Mouse (Mus musculus) kidney, postnatal 4 days (tissue): ENCODE measurements around the gene Rims3.

Experiments
- DNase-seq, 2 experiments: peaks; one replicate each; pipeline ENCODE4 v3.0.0; 2021; ENCODE audit warnings: mixed read lengths in 2 of 2

The Rims3 gene

GRCm38 (mm10) chr4:120850946-120851345, 3.7 kb upstream of the Rims3 start:
- DNase-seq: peak; percentile 79 to 82

DNA sequence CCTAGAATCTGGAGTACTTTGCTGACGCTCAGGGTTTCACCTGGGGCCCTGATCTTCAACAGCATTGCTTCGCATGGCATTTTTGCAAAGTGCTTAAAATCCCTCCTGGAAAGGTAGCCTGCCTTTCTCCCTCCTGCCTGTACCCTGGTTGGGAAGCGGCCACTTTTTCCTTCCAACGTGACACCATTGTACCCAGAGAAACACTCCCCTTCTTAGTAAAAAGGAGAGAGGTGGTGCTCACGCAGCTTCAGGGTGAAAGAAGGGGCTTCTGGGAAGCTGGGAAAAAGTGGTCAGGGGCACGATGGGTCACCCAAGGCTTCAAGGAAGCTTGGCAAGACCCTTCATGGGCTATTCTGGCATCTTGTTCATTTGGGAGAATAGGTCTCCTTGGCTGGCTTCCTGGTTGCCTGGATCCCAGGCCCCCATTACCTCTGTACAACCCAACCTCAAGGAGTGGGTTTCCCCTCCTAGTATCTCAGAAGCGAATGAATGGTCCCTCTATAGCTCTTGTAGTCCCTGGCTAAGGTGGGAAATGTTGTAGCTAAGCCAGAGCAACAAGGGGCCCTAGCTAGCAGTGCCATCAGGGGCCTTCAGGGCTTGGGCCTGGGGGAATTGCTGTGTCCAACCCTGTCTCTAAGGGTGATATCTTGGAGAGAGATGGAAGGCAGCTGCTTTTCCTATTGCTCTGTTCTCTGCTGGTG, 894 bp downstream of the Rims3 start:
- DNase-seq: no peak

- no peak for DNase-seq
Observed at GRCm38 (mm10) chr4:120856376-120856775, 1.8 kb downstream of the Rims3 start.

GRCm38 (mm10) chr4:120859865-120860264, 5.2 kb downstream of the Rims3 start:
- DNase-seq: no peak

DNA sequence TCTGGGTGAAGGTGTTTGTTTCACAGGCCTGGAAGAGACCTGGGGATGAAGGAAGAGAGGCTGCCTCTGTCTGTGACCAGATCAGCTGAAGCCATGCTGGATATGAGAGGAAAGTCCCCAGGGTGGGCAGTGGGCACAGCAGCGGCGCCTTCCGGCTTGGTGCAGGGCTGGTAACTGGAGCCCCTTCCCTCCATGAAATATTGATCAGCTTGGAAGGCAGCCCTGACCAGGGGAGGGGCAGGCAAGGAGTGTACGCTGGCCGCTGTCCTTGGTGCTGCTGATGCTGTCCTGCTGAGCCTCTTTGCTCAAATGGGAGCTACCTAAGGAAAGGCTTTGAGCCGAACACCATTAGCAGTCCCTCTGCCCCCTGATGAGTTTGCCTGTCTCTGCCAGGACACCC, 11.6 kb downstream of the Rims3 start:
- DNase-seq: peak; percentile 83 to 84

- no peak for DNase-seq
Observed at GRCm38 (mm10) chr4:120868246-120868645, 13.6 kb downstream of the Rims3 start.

GRCm38 (mm10) chr4:120868988-120869387, 14.4 kb downstream of the Rims3 start:
- DNase-seq: no peak

GRCm38 (mm10) chr4:120870262-120870748, 15.7 kb downstream of the Rims3 start:
- no peak for DNase-seq

GRCm38 (mm10) chr4:120875961-120876360, 21.3 kb downstream of the Rims3 start:
- DNase-seq: no peak

DNA sequence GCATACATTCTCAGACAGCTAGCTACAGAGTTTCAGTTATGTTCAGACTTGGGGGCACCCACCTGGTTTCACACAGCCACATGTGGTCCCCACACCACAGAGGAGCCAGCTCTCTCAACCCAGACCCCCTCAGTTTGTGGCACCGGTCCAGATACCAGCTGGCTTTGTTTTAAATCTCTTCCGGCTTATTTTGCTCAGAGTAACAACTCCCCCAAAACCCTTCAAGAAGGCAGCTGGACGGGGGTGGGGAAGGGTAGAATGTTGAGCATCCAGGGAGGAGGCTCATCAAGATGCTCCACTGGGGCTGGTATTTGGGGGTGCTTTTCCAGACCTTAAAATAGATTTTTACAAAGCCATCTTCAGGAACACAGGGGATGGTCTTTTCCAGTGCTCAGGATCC, 24.1 kb downstream of the Rims3 start:
- no peak for DNase-seq

GRCm38 (mm10) chr4:120879386-120879785, 24.8 kb downstream of the Rims3 start:
- DNase-seq: no peak

GRCm38 (mm10) chr4:120880731-120881432, 26.3 kb downstream of the Rims3 start:
- DNase-seq: peak in 1 of 2 experiments; percentile 26

- DNase-seq: no peak
Observed at GRCm38 (mm10) chr4:120882002-120882625, 27.5 kb downstream of the Rims3 start.

- DNase-seq: no peak
Observed at GRCm38 (mm10) chr4:120885208-120886120, 30.8 kb downstream of the Rims3 start.

DNA sequence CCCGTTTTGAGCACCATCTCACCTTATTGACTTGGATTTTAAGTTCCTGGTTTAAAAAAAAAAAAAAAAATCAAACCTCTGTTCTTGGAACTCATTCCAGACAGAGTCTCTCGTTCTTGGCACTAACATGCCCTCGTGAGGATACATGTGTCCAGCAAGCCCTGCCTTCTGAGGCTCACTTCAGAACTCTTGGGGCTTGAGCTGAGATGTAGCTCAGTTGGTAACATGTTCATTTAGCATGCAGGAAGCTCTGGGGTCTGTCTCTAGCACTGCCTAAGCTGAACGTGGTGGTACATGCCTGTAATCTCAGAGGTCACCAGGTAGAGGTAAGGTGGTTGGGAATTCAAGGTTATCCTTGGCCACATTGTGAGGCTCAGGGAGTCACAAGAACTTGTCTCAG, 31.5 kb downstream of the Rims3 start:
- DNase-seq: no peak

DNA sequence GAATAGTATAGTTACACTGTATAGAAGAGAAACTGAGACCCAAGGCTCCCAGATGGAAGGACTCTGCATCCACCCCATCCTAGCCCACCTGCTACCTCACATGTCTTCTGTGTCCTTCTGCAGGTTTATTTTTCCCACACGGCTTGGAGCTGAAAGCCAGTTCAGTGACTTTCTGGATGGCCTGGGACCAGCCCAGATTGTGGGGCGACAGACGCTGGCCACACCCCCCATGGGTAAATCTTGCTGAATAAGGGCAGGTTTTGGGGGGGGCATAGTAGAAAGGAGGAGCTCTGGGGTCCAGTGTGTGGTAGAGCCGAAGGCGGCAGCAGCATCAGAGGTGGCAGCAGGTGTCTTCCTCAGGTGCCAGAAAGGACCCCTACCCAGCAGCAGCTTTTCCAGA, 32.2 kb downstream of the Rims3 start:
- no peak for DNase-seq

- peak; percentile 60 to 68 for DNase-seq
Observed at GRCm38 (mm10) chr4:120887381-120888112, 32.9 kb downstream of the Rims3 start.

DNA sequence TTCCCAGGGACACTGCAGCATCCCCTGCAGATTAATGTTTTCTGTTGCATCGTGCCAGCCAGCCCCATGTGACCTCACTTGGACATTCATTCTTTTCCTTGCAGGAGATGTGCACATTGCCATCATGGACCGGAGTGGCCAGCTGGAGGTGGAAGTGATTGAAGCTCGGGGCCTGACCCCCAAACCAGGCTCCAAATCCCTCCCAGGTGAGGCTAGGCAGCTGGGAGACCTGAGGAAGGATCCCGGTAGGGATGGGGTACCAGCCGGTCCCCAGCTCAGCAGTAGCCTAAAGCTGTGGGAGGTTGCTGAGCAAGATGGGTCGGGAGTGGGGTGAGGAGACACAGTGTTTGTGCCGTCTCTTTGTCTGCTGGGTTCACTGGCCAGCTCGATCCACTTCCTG, 34.3 kb downstream of the Rims3 start:
- DNase-seq: no peak

GRCm38 (mm10) chr4:120890754-120891440, 36.3 kb downstream of the Rims3 start:
- no peak for DNase-seq

GRCm38 (mm10) chr4:120891960-120892359, 37.3 kb downstream of the Rims3 start:
- DNase-seq: no peak

DNA sequence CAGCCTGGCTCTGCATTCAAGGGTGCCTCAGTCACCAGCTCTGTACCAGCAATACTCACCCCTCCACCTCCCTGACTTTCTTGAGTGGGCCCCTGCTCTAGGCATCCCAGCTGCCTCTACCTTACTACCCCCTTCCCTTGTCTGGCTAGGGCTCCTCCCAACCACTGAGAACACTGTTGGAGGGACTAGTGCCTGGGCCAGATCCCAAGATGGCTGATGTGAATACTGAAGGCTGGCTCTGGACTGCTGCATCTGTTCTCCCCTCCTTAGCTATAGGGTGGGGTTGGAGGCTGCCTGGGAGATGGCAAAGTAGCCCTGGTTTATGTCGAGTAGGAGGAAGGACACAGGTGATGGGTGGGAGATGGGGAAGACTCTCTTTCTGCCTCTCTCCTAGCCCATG, 37.9 kb downstream of the Rims3 start:
- DNase-seq: no peak
